Mouse (Mus musculus) embryonic facial prominence, embryonic 10.5 days (tissue): Measurements from ENCODE around the gene En2. TPM values are rescaled to one million over a fixed set of nuclear protein-coding genes. Genes with fewer than 3 reads are reported as not detected.

Source experiments
- DNase-seq: peaks from one replicate; pipeline ENCODE4 v3.0.0-alpha.2; 2017; ENCODE audit warnings: low spot score
- H3K27ac ChIP-seq: fragments of 300-500 bp; sonication (generic); replicated peaks from 2 replicates; pipeline ENCODE4 v1.5.1; 2016; ENCODE audit warnings: mild to moderate bottlenecking
- H3K27me3 ChIP-seq: fragments of 300-500 bp; sonication (generic); replicated peaks from 2 replicates; pipeline ENCODE4 v1.6.1; 2016; ENCODE audit warnings: low read depth, mild to moderate bottlenecking; ENCODE audit not compliant: poor library complexity, severe bottlenecking
- H3K36me3 ChIP-seq: fragments of 300-500 bp; sonication (generic); replicated peaks from 2 replicates; pipeline ENCODE4 v1.6.1; 2016; ENCODE audit warnings: mild to moderate bottlenecking, moderate library complexity
- H3K4me1 ChIP-seq: fragments of 300-500 bp; sonication (generic); 2 replicates; pipeline ENCODE4 v1.6.1; 2016
- H3K4me3 ChIP-seq: fragments of 300-500 bp; sonication (generic); 2 replicates; pipeline ENCODE4 v1.5.1; 2016; ENCODE audit warnings: mild to moderate bottlenecking, moderate library complexity
- H3K9me3 ChIP-seq: fragments of 300-500 bp; sonication (generic); 2 replicates; pipeline ENCODE4 v1.6.1; 2016; ENCODE audit warnings: mild to moderate bottlenecking
- WGBS: fragments of 180-500 bp; shearing (Covaris S2); methylation state at CpG from one replicate; pipeline ENCODE4 v1.1.7; 2016; 5-methylcytosine and 5-hydroxymethylcytosine counted together
- polyA plus RNA-seq: library from polyadenylated mRNA; unstranded; fragments of >200 nt; fragmentation: Nextera tagmentation; extraction: Ambion mirVana; gene quantifications from 2 replicates; pipeline ENCODE4 v1.2.1, GENCODE M21; 2016

The En2 gene
- polyA plus RNA-seq, 1 experiment from 2014 or later = not detected

DNA sequence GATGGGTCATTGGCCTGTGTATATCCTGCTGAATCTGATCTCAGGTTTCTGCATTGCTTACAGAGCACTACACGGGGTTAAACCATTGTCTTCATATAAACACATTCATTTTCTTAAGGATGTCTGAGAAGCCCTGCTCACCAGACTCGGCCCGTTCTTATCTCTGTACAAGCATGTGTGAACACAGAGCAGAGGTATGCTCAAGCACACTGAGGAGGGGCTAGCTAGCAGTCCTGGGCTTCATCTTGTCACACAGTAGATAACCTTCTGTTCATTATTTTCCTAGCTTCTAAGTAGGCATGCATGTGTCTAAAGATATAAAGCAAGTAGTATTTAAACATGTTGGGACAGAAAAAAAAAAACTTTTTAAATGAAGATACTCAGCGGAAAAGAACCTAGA is 41.0 kb downstream of the En2 start:
- WGBS = 66% methylated on average over 4 of the region's 4 CpGs
- H3K36me3 ChIP-seq = no peaks in the 10 kb centered on the region
- DNase-seq = no peak
- H3K9me3 ChIP-seq = no peaks in the 10 kb centered on the region
- H3K27me3 ChIP-seq = peaks cover 100% of the 10 kb centered on the region
- peaks cover 9% of the 10 kb centered on the region for H3K4me1 ChIP-seq
- no peak overlapping the region for H3K27ac ChIP-seq
- H3K4me3 ChIP-seq = no peak overlapping the region

DNA sequence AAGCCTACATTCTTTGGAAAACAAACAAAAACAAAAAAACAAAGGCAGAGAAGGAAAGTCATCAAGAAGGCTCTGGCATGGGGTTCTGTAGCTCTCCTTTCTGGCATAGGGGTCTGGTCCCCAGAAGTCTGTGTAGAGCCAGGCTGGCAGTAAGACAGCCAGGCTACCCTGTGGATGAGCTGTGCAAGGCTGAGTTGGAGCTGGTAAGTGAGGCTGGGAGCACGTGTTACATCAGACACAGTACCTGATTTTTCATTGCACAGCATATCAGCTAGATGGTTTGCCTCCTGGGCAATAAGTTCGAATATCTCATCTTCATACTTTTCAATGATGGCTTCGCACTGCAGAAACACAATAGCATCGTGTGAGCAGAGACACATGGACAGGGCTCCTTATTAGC is 41.5 kb downstream of the En2 start:
- Histone ChIP-seq H3K4me1 (peaks cover 9% of the 10 kb centered on the region), H3K27me3 (peaks cover 100% of the 10 kb centered on the region), H3K36me3 (no peaks in the 10 kb centered on the region), H3K9me3 (no peaks in the 10 kb centered on the region), H3K4me3 (no peak overlapping the region), H3K27ac (no peak overlapping the region)
- WGBS = 68% methylated on average over 4 of the region's 4 CpGs
- DNase-seq = no peak

DNA sequence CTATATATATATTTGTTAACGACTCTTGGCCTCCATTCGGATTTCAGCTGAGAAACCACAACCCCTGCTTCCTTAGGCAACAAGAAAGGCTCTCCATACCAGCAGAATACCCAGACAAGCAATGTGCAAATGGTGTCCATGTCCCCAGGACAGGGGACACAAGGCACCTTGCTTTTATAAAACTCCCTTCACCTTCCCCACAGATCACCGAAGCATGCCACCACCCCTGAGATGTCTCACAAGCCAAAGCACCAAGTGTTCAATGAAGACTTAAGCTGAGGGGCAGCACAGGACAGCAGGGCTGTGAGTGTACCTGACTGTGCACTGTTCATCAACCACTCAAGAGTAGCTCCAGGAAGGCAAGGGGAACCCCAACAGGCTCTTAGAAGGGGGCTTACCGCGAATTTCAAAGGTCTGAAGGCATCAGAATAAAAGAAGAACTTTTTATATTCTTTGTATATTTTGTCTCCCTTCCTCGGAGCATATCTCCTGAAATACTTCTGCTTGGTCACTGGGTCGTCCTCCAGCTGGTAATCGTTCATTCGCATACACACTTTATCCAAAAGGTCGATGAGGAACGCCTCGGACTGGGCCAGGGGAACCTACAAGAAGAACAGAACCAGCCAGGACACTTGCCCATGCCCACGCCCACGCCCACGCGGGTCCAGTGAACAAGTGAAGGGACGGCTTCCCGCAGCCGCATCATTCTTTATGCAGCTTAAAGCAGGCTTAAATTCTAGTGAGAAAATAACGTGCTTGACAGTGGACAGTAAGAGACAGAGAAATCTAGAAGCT is 43.4 kb downstream of the En2 start:
- Histone ChIP-seq H3K36me3 (no peaks in the 10 kb centered on the region), H3K9me3 (no peaks in the 10 kb centered on the region), H3K4me3 (peak overlapping the region; percentile 52), H3K27ac (no peak overlapping the region), H3K27me3 (peaks cover 100% of the 10 kb centered on the region), H3K4me1 (peaks cover 9% of the 10 kb centered on the region)
- peak; percentile 34 for DNase-seq
- WGBS = 12% methylated on average over 20 of the region's 20 CpGs

DNA sequence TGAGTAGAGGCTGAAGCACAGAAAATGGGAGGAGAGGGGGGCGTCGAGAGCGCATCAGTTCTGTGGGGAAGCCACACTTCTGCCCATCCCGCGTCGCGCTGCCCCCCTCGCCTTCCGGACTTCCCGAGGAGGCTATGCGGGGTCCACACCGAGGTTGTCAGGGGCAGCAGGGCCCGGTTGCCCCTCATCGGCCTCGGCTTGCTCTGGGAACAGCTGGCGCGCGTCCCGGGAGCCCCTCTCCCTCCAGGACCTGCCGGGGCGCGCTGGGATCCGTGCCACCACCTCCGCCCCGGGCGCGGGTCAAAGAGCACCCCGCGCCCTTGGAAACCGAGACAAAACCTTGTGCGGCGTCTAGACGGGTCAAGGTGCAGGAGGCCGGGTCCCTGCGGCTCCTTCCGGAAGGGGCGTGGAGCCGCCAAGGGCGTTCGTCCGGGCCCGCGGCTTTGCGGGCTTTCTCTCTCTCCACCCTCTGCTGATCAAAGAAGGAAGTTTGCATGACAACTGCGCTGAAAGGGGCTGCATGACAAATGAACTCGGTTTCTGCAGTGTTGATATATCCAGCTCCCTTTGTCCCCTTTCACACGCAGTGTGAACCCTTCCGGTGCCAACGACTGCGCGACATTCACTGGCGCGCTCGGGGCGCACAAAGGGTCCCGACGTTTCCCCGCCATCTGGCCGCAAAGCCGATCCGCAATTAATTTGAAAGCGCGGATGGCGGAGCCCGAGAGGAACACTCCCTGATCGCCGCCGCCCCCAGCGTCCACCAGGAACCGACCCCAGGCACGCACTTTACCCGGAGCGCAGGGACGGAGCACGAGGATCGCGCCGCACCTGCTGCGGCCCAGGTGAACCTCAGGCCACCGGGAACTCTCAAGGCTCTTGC is 44.3 kb downstream of the En2 start:
- DNase-seq = peak; percentile 62
- Histone ChIP-seq H3K36me3 (no peaks in the 10 kb centered on the region), H3K27me3 (peaks cover 100% of the 10 kb centered on the region), H3K4me1 (peaks cover 9% of the 10 kb centered on the region), H3K4me3 (peak overlapping the region; percentile 52), H3K9me3 (no peaks in the 10 kb centered on the region), H3K27ac (no peak overlapping the region; the same call in 1 of the 2 replicates)
- under 1% methylated on average over 80 of the region's 80 CpGs for WGBS

DNA sequence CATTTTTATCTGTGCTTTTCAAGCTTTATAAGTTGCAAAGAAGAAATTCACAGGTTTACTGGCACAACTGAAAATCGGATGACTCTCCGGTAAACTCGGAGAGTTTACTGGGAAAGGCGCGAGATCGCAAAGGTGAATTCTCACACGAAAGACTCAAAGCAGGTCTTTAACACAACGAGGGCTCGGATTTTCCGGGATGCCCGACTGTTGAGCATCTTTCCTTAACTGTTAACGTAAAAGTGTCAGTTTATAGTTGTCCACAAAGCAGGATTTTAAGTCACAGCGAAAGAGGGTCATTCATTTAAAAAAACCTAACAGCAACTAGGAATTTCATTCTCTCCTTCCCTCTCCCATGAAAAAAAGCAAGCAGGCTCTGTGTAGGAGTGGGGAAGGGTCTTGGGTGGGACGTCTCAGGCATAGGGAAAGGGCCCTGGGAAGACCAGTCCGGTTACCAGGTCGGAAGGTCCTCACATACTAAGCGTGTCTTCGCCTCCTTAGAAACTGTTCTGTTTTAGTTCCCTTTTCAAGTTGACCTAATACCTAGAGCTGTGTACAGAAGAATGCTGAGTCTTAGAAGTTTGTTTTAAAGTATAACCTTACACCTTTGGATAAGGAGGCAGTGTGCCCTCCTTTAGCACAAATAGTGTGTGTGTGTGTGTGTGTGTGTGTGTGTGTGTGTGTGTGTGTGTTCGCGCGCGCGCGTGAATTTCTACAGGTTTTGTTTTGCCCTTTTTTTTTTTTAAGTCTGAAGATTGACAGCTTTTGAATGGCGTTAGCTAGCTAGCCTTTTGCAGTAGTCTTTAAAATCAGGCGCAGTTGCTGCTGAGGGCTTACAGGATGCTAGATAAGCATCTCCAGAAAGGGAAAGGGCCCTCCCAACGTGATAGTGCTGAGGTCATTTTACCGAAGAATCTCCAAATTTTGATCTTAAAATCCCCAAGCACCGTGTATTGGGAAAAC is 45.4 kb downstream of the En2 start:
- 1% methylated on average over 29 of the region's 29 CpGs for WGBS
- no peaks in the 10 kb centered on the region for H3K9me3 ChIP-seq
- no peak overlapping the region for H3K27ac ChIP-seq
- H3K4me3 ChIP-seq = peak overlapping the region; percentile 52; the same call in 1 of the 2 replicates
- H3K27me3 ChIP-seq = peaks cover 100% of the 10 kb centered on the region
- H3K36me3 ChIP-seq = no peaks in the 10 kb centered on the region
- H3K4me1 ChIP-seq = peaks cover 9% of the 10 kb centered on the region
- peak; percentile 29 for DNase-seq

DNA sequence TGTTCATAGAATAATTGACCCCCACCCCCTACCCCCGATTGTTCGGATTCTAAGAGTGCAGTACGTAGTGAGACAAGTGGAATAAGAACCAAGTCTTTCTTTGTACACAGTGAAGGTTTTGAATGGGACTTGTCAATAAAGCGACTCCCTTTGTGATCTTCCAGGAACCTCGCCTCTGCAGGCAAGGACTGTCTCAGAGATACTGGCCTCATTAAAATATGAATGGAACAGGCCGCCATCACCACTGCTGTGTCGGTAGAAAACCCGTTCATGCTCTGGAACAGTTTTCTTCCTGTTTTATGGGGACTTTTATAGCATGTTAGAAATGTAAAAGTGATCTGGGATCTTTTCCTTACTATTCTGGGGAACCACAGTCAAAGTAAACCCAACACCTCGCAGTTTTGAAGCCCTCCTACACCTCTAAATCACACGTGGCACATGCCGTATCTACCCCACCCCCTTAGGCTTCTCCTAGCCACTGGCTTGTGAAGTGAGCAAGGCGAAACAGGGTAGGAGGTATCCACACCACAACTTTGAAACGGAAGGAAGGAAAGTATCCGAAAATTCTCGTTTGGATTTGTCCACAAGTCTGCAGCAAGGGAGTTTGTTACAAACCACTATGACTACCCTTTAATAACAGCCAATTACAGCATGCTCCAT is 46.3 kb downstream of the En2 start:
- peak; percentile 29 for DNase-seq
- 1% methylated on average over 15 of the region's 15 CpGs for WGBS
- Histone ChIP-seq H3K36me3 (no peaks in the 10 kb centered on the region), H3K9me3 (no peaks in the 10 kb centered on the region), H3K27me3 (peaks cover 100% of the 10 kb centered on the region), H3K27ac (no peak overlapping the region), H3K4me1 (peaks cover 9% of the 10 kb centered on the region), H3K4me3 (no peak overlapping the region)

DNA sequence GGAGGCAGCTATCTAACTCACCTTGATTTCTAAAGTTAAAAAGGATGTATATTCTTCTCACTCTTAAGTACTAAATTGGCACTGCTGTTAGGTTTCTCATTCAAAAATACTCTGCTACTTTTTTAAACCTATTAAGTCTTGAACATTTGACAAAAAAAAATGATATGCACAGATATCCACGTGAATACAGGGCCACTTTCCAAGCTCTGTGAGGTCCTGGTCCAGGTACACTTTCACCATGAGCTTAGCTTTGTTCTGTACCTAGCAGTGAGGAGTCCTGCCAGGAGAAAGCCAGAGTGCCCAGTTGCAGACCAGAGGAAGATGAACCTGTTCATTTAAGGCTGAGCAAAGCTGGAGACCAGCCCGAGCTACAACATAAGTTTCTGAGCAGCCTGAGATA is 47.9 kb downstream of the En2 start:
- no peak for DNase-seq
- Histone ChIP-seq H3K27me3 (peaks cover 92% of the 10 kb centered on the region), H3K9me3 (no peaks in the 10 kb centered on the region), H3K27ac (no peak overlapping the region), H3K4me1 (peaks cover 9% of the 10 kb centered on the region), H3K36me3 (no peaks in the 10 kb centered on the region), H3K4me3 (no peak overlapping the region)
- 57% methylated on average over 2 of the region's 2 CpGs for WGBS

DNA sequence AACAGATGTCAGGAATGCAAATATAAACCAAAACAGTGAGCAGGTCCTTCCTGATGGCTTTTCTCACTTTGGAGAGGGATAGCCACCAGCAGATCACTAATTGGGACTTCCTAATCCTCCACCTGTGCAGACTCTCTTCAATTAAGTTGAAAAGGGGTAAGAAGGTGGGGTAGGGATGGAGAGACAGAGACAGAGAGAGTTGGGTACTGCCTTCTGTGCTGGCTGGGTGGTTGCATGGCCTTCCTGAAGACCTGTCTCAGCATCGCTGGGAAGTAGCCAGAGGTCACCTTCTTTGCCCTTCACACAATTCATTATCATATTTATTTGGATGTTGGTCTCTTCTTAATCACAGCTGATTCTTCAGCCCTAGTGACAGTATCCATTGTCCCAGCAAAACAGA is 54.1 kb downstream of the En2 start:
- Histone ChIP-seq H3K27me3 (peaks cover 31% of the 10 kb centered on the region), H3K9me3 (no peaks in the 10 kb centered on the region), H3K4me1 (no peaks in the 10 kb centered on the region), H3K36me3 (no peaks in the 10 kb centered on the region), H3K27ac (no peak overlapping the region), H3K4me3 (no peak overlapping the region)
- no peak for DNase-seq
- 87% methylated on average over 1 of the region's 1 CpGs for WGBS

Other genes starting within 250 kb of the En2 start
- 88.0 and 88.2 TPM in 2 replicates for gene Insig1, start 94.3 kb upstream of the En2 start, polyA plus RNA-seq
- gene Cnpy1, start 80.1 kb downstream of the En2 start, polyA plus RNA-seq = 1.3 and 5.3 TPM in 2 replicates
- 13.9 and 14.7 TPM in 2 replicates for gene Rbm33, start 151.4 kb downstream of the En2 start, polyA plus RNA-seq